Mouse (Mus musculus) testis, adult 2 months (tissue): Measurements from ENCODE around the gene Zfyve28. TPM values are rescaled to one million over a fixed set of nuclear protein-coding genes. Genes with fewer than 3 reads are reported as not detected.

Source experiments
- H3K27ac ChIP-seq: fragments of 200-500 bp; 2 replicates; pipeline ENCODE4 v1.5.1; 2012; ENCODE audit warnings: low read depth, low read length; ENCODE audit not compliant: control insufficient read depth, insufficient read depth
- H3K27me3 ChIP-seq: fragments of 200-500 bp; 2 replicates; pipeline ENCODE4 v1.6.1; 2012; ENCODE audit warnings: mild to moderate bottlenecking, low read length, moderate library complexity; ENCODE audit not compliant: control insufficient read depth, insufficient read depth
- H3K36me3 ChIP-seq: fragments of 200-500 bp; 2 replicates; pipeline ENCODE4 v1.6.1; 2012; ENCODE audit warnings: mild to moderate bottlenecking, low read length; ENCODE audit not compliant: control insufficient read depth, insufficient read depth
- H3K4me1 ChIP-seq: fragments of 200-500 bp; 2 replicates; pipeline ENCODE4 v1.6.1; 2012; ENCODE audit warnings: low read length; ENCODE audit not compliant: control insufficient read depth, insufficient read depth
- H3K4me3 ChIP-seq: fragments of 200-500 bp; 2 replicates; pipeline ENCODE4 v1.5.1; 2012; ENCODE audit warnings: low read depth, mild to moderate bottlenecking, low read length, moderate library complexity, mixed read lengths; ENCODE audit not compliant: control insufficient read depth
- CTCF ChIP-seq: fragments of 200-500 bp; IDR thresholded peaks from 2 replicates; pipeline ENCODE4 v1.5.1; 2012; ENCODE audit warnings: low read depth, mild to moderate bottlenecking, inconsistent platforms, low read length, moderate library complexity; ENCODE audit not compliant: control insufficient read depth, insufficient read depth, insufficient replicate concordance
- POLR2A ChIP-seq: fragments of 200-500 bp; IDR thresholded peaks from 2 replicates; pipeline ENCODE4 v1.6.1; 2012; ENCODE audit warnings: low read depth, mild to moderate bottlenecking, inconsistent platforms, low read length, moderate library complexity; ENCODE audit not compliant: control insufficient read depth
- polyA plus RNA-seq: library from polyadenylated mRNA; depleted of rRNA; stranded (reverse); fragments of >200 nt; gene quantifications from 2 replicates; pipeline ENCODE4 v1.2.3, GENCODE M21; 2012

Gene Zfyve28
- polyA plus RNA-seq, 1 experiment, result 2.5 TPM

DNA sequence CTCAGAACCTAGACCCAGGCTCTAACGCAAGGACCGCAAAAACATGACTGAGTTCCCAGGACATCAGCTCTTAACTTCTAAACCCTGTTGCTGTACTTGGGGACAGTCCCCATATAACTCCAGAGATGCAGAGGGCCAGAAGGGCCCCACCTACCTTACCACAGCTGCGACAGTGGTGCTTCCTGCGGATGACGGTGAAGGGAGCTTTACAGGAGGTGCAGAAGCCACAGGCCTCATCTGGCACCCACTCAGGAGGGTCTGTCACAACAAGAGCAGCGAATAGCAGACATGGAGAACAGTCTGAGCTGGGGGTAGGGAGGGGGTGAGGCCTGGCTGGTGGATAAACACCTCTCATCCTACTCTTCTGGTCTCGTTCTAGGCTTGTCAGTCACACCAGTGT lies 91.8 kb downstream of the Zfyve28 start:
- no peaks in the 10 kb centered on the region for H3K36me3 ChIP-seq
- no peaks in the 10 kb centered on the region for H3K4me1 ChIP-seq
- H3K27ac ChIP-seq, result no peak overlapping the region
- no peaks in the 10 kb centered on the region for H3K27me3 ChIP-seq
- H3K4me3 ChIP-seq, result no peak overlapping the region
- TF ChIP-seq CTCF (no peak), POLR2A (no peak)

DNA sequence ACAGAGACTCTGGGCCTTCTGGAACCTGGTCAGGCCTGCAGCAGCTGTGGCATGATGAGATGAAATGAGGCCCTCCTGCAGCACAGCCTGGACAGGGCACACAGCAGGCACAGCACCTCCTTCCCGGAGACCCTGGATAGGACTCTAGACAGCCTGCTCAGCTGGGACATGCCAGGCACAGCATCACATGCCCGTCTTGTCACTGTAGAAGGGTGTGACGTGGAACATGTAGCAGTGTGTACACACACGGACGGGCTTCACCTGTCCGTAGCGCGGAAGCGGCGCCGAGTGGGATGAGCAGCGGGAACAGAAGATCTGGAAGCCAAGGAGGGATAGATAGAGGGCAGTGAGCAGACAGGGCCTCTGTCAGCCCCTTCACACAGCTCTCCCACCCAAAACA lies 92.5 kb downstream of the Zfyve28 start:
- Histone ChIP-seq H3K36me3 (no peaks in the 10 kb centered on the region), H3K27ac (no peak overlapping the region), H3K4me1 (no peaks in the 10 kb centered on the region), H3K27me3 (no peaks in the 10 kb centered on the region), H3K4me3 (no peak overlapping the region)
- TF ChIP-seq CTCF (no peak), POLR2A (no peak)

DNA sequence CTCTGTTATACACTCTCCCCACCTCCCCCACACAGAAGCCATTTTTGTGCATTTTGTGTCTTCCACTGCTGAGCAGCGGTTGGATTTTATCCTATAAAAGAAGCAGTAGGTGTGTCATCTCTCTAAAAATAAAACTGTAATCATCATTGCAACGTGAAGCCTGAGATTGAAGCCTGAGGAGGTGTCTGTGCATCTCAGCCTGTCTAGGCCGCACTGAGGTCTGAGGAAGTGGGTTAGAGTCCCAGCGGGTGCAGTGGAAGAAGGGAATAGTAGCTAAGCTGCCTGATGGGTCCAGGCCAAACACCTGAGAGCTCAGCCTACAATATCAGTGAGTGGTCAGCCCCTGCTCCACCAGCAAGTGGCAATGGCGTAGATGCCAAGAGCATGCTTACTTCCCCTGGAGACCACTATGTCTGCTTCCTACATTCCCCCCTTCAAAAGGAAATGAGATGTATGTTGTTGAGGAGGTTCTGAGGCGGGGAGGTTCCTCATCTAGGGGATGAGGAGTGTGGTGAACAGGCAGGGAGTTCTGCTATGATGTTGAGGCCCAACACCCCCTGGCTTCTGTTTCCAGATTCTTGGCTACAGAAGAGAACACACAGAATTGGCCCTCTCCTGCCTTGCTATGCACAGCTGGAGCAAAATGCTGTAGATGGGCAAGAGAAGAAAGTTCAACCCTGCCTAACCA lies 93.1 kb downstream of the Zfyve28 start:
- Histone ChIP-seq H3K4me3 (no peak overlapping the region), H3K4me1 (no peaks in the 10 kb centered on the region), H3K36me3 (no peaks in the 10 kb centered on the region), H3K27ac (no peak overlapping the region), H3K27me3 (no peaks in the 10 kb centered on the region)
- TF ChIP-seq CTCF (no peak), POLR2A (no peak)

DNA sequence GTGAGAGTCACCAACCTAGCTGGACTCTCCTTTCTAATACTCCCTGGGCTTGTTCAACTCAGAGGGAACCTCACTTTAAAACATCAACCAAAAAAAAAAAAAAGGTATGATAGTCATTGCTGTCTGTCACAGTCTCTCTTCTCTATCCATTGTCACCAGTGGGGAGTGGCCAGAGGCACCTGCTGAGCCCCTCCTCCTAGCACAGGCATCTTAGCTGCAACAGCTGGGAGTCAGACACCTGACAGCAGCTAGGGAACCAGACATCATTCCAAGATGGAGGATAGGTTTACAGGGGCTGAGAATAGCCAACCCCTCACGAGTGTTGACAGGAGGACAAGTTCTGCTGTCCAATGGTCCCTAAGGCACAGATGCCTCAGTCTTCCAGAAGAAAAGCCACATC lies 93.8 kb downstream of the Zfyve28 start:
- Histone ChIP-seq H3K4me3 (no peak overlapping the region), H3K4me1 (peaks cover 3% of the 10 kb centered on the region; the same call in 1 of the 2 replicates), H3K27me3 (no peaks in the 10 kb centered on the region), H3K27ac (no peak overlapping the region), H3K36me3 (no peaks in the 10 kb centered on the region)
- TF ChIP-seq POLR2A, result no peak
- no peak for TF ChIP-seq CTCF

DNA sequence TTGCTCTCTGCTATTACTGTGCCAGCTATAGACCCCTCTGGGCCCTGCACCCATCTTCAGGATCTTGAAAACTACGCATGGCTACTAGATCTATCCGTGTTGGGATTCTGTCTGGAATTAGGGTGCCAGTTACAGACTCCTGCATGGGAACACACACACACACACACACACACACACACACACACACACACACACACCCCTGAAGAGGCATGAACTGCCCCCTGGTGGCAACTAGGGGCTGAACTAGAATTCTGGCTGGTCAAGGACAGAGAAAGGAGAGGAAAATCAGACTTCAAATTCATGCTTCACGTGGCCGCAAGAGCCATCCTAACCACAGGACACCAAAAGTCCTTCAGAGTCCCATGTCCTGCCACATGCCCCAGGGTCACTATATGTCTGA lies 96.4 kb downstream of the Zfyve28 start:
- no peak for TF ChIP-seq POLR2A
- TF ChIP-seq CTCF, result no peak
- no peak overlapping the region for H3K4me3 ChIP-seq
- H3K36me3 ChIP-seq, result no peaks in the 10 kb centered on the region
- no peak overlapping the region for H3K27ac ChIP-seq
- no peaks in the 10 kb centered on the region for H3K27me3 ChIP-seq
- H3K4me1 ChIP-seq, result peaks cover 12% of the 10 kb centered on the region

DNA sequence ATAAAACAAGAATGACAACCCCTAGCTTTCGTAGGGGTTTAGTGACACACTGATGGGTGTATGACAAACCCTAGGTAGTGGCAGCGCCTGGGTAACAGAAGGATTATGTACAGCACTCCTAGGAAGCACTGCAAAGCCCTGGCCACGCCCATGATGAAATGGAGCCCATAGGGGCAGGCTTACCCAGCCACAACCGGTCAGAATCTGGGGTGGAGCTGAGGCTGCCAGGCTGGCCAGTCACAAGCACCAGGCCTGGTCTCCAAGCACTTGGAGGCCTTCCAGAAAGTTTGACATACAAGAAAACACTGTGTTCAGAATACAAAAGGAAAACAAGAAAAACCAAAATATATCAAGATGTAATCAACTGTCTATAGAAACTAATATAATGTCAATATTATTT lies 97.2 kb downstream of the Zfyve28 start:
- no peaks in the 10 kb centered on the region for H3K36me3 ChIP-seq
- H3K27me3 ChIP-seq, result no peaks in the 10 kb centered on the region
- H3K4me1 ChIP-seq, result peaks cover 19% of the 10 kb centered on the region
- no peak for TF ChIP-seq CTCF
- TF ChIP-seq POLR2A, result no peak
- no peak overlapping the region for H3K27ac ChIP-seq
- H3K4me3 ChIP-seq, result no peak overlapping the region

DNA sequence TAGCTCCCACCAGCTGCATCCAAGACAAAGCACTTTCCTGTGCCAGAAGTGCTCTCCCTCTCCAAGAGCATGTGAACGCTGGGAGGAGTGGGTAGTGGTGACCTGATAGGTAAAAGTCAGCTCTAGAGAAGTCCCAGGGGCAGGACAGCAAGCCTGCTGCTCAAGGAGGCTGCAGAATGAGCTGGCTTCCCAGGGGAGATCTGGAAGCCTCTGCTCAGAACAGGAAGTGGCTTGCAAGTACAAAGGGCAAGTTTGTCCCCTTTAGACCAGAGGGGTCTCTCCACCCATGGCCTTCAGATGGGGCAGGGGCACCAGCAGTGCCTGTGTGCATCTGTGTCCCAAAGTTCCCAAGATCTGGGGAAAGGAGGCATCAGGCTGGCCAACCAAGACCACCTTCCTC lies 98.7 kb downstream of the Zfyve28 start:
- Histone ChIP-seq H3K4me1 (peaks cover 26% of the 10 kb centered on the region), H3K27ac (peak overlapping the region; percentile 27; the same call in 1 of the 2 replicates), H3K27me3 (no peaks in the 10 kb centered on the region), H3K4me3 (peak overlapping the region; percentile 92), H3K36me3 (no peaks in the 10 kb centered on the region)
- TF ChIP-seq CTCF (no peak), POLR2A (no peak)

DNA sequence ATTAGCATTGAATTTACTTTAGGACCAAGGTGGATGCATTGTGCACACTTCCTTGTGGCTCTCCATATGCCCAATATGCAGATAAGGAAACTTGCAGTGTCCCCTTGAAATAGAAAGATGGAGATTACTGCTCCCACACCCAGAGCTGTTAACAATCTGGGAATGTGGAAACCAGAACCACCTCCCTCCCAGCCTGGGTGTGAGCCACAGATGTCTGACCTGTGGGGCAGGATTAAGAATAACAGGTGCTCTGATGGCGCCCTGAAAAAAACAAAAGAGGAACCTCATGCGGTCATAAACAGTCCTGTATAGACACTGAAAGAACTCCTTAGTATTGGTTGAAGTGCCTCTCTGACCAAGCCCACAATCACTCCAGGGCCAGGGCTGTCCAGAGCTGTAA lies 99.4 kb downstream of the Zfyve28 start:
- Histone ChIP-seq H3K36me3 (no peaks in the 10 kb centered on the region), H3K4me3 (peak overlapping the region; percentile 92), H3K27ac (peak overlapping the region; percentile 42), H3K4me1 (peaks cover 26% of the 10 kb centered on the region), H3K27me3 (no peaks in the 10 kb centered on the region)
- TF ChIP-seq CTCF (no peak), POLR2A (no peak)
